Mouse (Mus musculus) T-helper 17 cell (primary cell): ENCODE measurements around the gene Gtf2e1.

ENCODE experiments used
- in situ Hi-C, 2 experiments: fragments of 300-600 bp; cut with MboI, MseI; formaldehyde crosslinking; loops; 1 replicate in 1 of 2; 2 replicates in 1 of 2; pipeline ENCODE4 v1.15.1; 2025; ENCODE audit warnings: high pct_unique_total_duplicates in 2 of 2

Gene Gtf2e1

GRCm38 (mm10) chr16:37539611-37540580 lies at the start of gene Gtf2e1, which contains the start of gene Rabl3:
Gtf2e1 (minus strand) TSS chr16:37539789.
Rabl3 (plus strand) TSS chr16:37539885.
- in situ Hi-C loops, result loop anchor here in 1 of 2 experiments (5.0 to 25.0 kb wide), 2 partner anchors 678 to 943 kb away; no protein-coding TSS in a partner anchor

GRCm38 (mm10) chr16:37585129-37585563 lies 45.6 kb upstream of the Gtf2e1 start:
- in situ Hi-C loops, result no loop called here

GRCm38 (mm10) chr16:37584218-37585035 lies 44.8 kb upstream of the Gtf2e1 start:
- in situ Hi-C loops, result no loop called here

- in situ Hi-C loops, result no loop called here
These were observed 44.2 kb upstream of the Gtf2e1 start for GRCm38 (mm10) chr16:37583801-37584200.

DNA sequence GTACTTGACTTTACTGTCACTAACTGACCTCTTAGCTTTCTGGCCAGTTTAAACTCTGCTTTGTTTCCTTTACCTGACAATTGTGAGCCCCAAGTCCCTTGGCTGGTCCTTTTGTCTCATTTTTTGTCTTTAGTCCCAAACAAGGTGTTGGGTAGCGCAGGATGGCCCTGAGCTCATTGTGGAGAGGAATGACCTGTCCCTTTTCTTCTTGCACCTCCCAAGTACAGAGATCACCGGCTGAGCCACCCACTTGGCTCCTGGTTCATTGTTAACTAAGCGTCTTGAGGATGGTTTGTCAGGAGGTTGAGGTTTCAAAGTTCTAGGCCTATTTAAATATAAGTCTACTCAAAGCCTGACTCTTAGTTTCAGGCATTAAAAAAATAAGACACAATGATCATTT lies 43.7 kb upstream of the Gtf2e1 start:
- in situ Hi-C loops, result no loop called here

DNA sequence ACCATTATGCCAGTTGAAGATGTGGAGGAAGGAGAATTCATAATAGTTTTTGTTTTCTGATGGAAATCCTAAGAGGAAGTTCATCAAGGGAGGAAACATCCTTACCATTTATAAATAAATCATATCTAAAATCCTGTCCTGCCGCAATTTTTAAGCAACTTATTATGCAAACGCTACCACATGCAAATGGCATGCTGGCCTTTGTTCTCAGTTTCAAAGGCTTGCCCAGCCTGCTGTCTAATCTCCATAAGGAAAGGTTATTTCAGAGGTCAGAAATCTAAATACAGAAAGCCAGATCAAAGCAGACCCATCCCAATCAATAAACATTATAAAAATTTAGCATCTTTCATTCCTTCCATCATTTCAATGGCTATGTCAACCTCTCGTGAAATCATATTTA lies 42.3 kb upstream of the Gtf2e1 start:
- in situ Hi-C loops, result no loop called here

DNA sequence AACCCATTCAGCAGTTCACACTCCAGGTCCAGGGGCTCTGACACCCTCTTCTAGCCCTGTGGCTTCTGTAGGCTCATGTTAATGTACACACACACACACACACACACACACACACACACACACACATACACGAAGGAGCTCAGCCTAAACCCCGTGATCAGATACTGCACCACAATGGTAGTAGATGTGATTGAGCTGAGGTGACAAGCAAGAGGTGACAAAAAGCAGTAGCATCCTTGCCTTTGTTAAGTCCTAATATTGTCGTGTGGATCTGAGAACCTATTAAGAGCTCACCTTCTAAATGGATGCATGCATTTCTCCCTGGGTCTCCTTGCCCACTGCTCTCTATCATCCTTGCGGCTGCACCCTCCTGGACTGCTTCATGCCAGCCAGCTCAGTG lies 41.1 kb upstream of the Gtf2e1 start:
- in situ Hi-C loops, result no loop called here

- in situ Hi-C loops, result no loop called here
These were observed 40.4 kb upstream of the Gtf2e1 start, which contains the start of gene Hgd for GRCm38 (mm10) chr16:37579994-37580393. Hgd (plus strand) TSS chr16:37580153.

DNA sequence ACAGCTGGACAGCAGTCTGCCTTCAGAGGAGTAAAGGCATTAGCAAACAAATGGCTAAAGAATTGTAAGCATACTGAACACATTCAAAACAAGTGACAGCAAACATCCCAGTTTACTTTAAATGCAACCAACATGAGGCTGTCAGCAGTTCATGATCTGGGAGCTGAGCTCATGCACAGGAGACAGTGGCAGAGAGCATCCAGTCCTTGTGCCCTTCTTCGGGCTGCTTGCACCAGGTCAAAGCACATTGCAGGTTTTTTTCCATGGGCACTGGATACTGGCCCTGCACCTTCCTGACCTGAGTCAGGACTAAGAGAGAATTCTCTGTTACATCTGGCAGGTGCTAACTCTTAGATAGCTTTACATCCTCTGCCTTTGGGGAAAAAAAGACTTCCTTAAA lies 40.0 kb upstream of the Gtf2e1 start:
- in situ Hi-C loops, result no loop called here

DNA sequence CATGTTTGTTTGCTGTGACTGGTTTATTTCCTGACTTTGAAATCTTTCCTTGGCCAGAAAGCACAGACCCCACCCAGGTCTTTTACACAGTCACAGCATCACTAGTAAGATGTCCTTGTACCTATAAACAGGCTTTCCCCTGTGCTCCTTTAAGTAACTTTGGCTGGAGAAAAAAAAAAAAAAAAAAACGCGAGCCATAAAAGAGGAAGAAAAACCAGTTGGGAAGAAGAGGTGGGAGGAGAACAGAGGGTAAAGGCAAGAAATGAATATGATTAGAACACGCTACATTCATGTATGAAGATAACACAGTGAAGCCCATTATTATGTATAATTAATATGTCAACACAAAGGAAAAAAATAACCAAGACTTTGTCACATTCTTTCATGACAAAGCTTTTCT lies 35.7 kb upstream of the Gtf2e1 start:
- in situ Hi-C loops, result no loop called here

DNA sequence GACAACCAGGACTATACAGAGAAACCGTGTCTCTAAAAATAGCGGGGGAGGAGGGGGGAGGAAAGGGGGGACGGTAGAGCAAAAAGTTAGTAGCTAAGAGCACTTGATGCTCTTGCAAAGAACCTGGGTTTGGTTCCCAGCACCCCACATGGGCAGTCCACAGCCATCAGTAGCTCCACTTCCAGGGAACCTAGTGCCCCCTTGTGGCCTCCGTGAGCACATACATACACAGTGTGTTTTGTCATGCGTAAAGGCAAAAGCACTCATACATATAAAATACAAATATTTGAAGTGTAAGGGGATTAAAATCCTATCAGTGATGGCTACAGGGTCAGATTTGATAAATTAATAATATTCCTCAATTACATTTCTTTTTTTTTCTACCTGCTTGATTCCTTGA lies 33.5 kb upstream of the Gtf2e1 start:
- in situ Hi-C loops, result loop anchor here in 1 of 2 experiments (5.0 kb wide), 1 partner anchor 39 kb away; no protein-coding TSS in a partner anchor

GRCm38 (mm10) chr16:37572117-37572754 lies 32.6 kb upstream of the Gtf2e1 start:
- in situ Hi-C loops, result loop anchor here in 1 of 2 experiments (5.0 kb wide), 1 partner anchor 40 kb away; no protein-coding TSS in a partner anchor

- in situ Hi-C loops, result loop anchor here in 1 of 2 experiments (5.0 kb wide), 1 partner anchor 41 kb away; no protein-coding TSS in a partner anchor
These were observed 32.0 kb upstream of the Gtf2e1 start for GRCm38 (mm10) chr16:37571554-37571953.

GRCm38 (mm10) chr16:37567113-37568050 lies 27.8 kb upstream of the Gtf2e1 start:
- in situ Hi-C loops, result no loop called here

DNA sequence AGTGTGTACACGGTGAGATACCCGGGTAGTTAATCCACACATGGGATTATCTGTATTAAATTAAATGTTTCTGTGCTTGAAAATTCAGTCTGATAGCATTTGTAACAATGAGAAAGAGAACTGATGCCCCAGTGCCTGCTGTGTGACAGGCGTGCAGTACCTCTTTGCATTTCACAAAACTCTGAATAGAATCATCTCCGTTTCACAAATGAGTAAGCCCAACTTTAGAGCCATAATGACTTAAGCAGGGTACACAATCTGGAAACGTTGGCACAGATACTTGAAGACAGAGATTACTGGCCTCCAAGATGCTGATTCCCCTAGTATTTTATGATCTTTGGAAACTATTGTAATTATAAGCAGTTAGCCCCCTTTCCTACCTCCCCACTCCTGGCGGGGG lies 26.5 kb upstream of the Gtf2e1 start:
- in situ Hi-C loops, result no loop called here

- in situ Hi-C loops, result no loop called here
These were observed 25.5 kb upstream of the Gtf2e1 start for GRCm38 (mm10) chr16:37565117-37565516.

- in situ Hi-C loops, result no loop called here
These were observed 23.4 kb upstream of the Gtf2e1 start for GRCm38 (mm10) chr16:37562961-37563360.

GRCm38 (mm10) chr16:37562414-37562813 lies 22.8 kb upstream of the Gtf2e1 start:
- in situ Hi-C loops, result no loop called here

DNA sequence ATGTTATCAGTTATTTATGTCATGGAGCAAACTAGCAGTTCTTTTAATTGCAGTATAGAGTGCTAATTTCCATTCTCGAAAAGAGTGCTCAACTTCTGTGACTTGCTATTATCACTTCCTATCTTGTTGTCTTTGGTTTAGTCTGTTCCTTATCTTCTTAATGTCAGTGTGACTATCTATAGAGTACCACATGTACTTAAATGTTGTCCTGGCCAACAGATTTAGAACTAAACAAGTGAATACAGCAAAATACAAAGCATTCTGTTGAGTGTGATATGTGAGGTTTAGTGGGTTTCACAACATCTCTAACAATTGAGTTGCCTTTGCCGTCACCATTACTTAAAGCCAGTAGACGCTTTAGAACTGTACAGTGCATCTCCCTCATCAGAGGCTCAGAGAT lies 13.2 kb upstream of the Gtf2e1 start:
- in situ Hi-C loops, result no loop called here

GRCm38 (mm10) chr16:37550981-37551380 lies 11.4 kb upstream of the Gtf2e1 start:
- in situ Hi-C loops, result no loop called here
